Mouse (Mus musculus): ENCODE results near the gene Fam227a.
"Not testable (repeated sequence)": the region's sequence is repeated elsewhere in the genome, so short reads cannot be mapped to it uniquely, and the experiment has no call there.

Gene Fam227a

GRCm38 (mm10) chr15:79684616-79685015 is 25.9 kb upstream of the Fam227a start:
- DNase-seq (ENCODE audit: low spot score in 2 of 2) = no peak

DNA sequence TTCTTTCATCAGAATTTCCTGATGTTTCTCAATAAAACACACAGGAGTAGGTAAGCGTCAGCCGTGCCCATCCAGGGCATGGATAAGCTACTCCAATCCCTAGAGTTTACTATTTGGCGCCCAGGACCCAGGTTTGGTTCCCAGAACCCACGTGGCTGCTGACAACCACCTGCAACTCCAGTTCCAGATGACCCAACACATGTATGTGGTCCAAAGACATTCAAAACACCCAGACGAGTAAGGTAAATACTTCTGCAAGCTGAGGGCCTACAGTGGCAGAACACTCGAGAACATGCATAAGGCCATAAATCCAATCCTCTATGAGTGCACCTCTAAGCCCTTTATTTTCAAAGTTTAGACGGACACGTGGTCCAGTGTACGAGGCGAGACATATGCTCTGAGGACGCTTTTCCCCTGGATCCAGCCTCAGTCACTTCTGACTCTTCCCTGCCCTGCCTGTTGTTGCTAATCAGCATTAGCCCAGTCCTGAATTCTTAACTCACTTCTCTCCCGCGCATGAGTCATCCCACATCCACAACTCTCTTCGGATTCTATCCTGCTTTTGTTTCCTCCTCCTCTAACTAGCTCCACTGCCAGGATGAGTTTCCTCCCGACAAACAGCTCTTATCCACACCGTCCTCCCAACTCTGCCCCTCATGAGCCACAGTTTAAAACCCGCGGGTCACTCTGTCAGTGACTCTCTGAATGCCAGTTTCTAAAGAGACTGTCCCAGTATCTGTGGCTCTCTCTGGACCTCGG is 25.1 kb upstream of the Fam227a start:
- no peak for DNase-seq (ENCODE audit: low spot score in 2 of 2)

DNA sequence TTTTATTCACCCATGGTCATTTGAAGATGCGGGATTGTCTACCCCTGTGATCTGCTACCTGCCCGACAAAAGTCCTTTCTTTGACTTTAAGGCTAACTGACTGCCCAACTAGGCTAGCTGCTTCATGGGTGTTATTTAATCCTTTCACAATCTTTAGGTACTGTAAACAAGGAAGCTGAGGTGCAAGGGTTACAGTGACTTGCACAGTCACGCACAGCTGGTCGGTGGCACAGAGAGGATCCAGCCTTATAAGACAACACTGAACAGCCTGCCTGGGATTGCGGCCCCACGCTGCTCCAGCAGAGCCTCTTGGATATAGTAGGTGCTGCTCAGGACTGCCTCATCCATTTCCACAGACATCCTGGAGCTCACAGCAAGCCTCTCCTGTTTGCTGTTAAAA is 24.4 kb upstream of the Fam227a start:
- no peak for DNase-seq (ENCODE audit: low spot score in 2 of 2)

GRCm38 (mm10) chr15:79681973-79682372 is 23.2 kb upstream of the Fam227a start:
- DNase-seq (ENCODE audit: low spot score in 2 of 2) = no peak

DNA sequence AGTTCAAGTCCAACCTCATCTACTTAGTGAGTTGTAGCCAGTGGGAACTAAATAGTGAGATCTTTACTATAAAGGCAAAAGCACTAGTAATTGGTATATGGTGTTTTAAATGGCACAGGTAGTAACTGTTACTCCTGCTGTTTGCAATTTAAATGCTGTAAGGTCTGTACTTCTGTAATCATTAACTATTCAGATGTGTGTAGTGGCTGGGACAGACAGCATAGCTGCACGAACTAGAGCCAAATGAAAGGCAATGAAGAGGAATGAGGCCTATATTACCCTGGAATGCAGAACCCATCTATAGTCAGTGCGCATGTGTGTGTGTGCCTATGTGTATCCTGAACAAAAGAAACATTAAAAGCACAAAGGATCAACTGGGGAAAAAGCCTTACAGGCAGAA is 19.2 kb upstream of the Fam227a start:
- DNase-seq (ENCODE audit: low spot score in 2 of 2) = no peak

DNA sequence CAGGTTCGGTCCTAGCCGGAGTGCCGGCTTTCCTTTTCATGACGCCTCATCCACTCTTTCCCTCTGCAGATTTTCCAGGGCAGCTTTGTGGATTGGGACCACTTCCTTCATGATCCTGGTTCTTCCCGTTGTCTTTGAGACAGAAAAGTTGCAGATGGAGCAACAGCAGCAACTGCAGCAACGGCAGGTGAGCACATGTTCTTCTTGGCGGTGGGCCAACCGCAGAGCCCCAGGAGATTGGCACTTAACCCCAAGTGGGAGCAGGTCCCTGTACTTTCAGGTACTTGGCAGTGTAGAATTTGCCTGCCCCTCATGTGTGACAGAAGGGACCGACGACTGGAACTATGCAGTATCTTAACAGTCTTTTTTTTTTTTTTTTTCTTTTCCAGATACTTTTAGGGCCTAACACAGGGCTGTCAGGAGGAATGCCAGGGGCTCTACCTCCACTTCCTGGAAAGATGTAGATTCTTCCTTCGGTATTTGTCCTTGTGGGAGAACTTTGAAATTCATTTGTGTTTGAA is 13.1 kb upstream of the Fam227a start:
- DNase-seq (ENCODE audit: low spot score in 2 of 2) = not testable (repeated sequence)

DNA sequence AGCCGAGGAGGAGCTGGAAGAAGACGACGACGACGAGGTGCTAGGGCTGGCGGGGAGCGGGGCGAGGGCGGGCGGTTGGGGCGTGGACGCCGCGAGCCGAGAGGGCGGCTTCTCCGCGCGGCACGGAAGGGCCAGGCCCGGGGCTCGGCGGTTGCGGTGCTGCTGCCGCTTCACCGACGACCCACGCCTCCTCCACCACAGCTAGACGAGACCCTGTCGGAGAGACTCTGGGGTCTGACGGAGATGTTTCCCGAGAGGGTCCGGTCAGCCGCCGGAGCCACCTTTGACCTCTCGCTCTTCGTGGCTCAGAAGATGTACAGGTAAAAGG is 12.2 kb upstream of the Fam227a start:
- DNase-seq (ENCODE audit: low spot score in 2 of 2) = peak in 1 of 2 experiments; percentile 14

DNA sequence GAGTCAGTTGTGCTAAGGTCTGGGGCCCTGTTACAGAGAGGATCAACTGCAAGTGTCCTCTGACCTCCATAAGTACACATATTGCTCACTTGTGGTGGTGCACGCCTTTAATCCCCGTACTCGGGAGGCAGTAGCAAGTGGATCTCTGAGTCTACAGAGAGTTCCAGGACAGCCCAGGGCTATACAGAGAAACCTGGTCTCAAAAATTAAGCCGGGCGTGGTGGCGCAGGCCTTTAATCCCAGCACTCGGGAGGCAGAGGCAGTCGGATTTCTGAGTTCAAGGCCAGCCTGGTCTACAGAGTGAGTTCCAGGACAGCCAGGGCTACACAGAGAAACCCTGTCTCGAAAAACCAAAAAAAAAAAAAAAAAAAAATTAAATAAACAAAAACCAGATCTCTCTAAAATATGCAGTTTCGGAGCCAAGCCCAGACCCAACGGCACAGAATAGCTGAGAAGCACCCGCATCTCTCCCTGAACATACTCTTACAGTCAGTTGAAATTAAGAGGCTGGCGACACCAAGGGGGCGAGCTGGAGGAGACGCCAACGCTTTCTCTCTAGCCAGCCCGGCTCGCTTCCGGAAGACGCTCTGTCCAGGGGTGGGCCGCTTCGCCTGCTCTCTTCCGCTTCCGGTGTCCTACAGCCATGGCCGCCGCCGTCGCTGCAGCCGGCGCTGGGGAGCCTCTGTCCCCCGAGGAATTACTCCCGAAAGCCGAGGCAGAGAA is 11.7 kb upstream of the Fam227a start, which contains the start of gene Tomm22:
Tomm22 (plus strand) TSS at position 613 of the 723 bp plus-strand sequence.
- DNase-seq (ENCODE audit: low spot score in 2 of 2) = peak; percentile 79 to 88

GRCm38 (mm10) chr15:79669195-79669594 is 10.4 kb upstream of the Fam227a start:
- no peak for DNase-seq (ENCODE audit: low spot score in 2 of 2)

DNA sequence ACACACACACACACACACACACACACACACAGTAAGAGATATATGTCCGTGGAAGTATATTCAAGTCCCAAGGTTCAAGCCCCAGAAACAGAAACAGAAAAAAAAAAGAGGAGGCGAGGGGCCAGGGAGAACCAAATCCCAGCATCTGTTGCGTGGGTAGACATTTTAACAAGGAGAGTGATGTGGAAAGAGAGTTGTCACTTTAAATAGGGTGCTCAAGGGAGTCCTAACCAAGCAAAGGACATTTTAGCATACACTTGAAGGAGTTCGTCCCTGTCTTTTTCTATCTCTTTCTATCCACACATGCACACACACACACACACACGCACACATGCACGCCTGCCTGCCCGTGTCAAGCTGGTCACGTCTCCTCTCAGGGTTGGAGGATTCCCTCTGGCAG is 5.9 kb upstream of the Fam227a start:
- no peak for DNase-seq (ENCODE audit: low spot score in 2 of 2)

DNA sequence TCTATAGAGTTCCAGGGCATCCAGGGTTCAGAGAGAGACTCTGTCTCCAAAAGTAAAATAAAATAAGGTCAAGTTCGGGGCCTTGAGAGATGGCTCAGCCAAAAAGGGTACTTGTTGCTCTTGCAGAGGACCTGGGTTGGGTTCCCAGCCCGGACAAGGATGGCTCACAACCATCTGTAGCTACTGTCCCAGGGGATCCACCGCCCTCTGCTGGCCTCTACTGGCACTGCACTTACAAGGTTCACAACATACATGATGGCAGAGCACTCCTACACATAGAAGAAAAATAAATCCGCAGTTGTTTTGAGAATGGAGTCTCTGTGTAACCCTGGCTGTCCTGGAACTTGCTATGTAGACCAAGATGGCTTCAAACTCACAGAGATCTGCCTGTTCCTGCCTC is 3.1 kb upstream of the Fam227a start:
- DNase-seq (ENCODE audit: low spot score in 2 of 2) = peak in 1 of 2 experiments; percentile 57

DNA sequence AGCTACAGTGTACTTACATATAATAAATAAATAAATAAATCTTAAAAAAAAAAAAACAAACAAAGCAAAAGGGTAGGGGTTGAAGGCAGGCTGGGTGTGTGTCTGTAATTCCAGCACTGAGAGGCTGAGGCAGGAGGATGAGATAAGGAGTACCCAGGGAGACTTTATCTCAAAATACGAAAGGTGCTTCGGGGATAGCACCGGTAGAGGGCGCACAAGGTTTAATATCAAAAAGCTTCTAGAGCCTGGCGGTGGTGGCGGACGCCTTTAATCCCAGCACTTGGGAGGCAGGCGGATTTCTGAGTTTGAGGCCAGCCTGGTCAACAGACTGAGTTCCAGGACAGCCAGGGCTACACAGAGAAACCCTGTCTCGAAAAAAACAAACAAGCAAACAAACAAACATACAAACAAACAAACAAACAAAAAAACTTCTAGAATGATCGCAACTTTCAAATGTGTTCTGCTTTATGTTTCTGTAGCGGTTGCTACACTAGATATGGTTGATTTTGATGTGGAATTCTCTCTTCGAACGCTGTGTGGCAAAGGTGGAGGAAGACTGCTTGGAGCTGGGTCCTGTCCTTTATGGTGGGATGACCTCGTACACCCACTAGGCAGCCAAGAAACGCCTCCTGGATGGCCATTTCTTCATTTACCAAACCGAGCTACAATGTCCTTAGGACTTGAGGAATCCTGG is 772 bp downstream of the Fam227a start:
- DNase-seq (ENCODE audit: low spot score in 2 of 2) = peak; percentile 71 to 89

DNA sequence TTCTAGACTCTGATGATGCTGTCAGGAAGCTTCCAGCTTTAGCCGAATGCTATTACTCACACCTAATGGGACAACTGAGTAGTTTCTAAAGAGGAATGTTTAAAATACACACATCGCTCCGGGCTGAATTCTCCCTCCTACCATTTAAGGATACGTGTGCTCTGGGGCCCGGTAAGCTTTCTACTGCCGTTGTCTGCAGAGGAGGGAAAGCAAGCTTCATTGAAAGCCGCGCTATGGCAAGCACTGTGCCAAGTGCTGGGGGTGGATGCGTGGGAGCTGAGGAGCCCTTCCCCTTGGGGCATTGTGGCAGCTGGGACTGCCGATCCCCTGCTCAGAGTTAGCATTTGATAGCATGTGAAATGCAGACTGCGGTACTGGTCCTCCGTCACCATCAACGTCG is 2.3 kb downstream of the Fam227a start:
- no peak for DNase-seq (ENCODE audit: low spot score in 2 of 2)

DNA sequence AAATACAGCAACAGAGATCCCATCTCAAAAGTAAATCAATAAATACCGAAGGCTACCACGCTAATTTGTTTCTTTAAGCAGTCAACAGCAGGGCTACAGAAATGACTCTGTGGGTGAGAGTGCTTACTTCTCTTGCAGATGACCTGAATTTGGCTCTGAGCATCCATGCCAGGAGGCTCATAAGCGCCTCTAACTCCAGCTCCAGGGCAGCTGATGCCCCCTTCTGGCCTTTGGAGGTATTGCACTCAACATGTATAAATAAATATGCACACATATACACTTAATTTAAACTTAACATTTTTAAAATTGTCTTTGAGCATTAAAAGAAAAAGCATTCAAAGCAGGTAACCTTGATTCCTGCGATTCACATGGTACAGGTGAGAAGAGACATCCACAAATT is 7.3 kb downstream of the Fam227a start:
- DNase-seq (ENCODE audit: low spot score in 2 of 2) = peak in 1 of 2 experiments; percentile 26

DNA sequence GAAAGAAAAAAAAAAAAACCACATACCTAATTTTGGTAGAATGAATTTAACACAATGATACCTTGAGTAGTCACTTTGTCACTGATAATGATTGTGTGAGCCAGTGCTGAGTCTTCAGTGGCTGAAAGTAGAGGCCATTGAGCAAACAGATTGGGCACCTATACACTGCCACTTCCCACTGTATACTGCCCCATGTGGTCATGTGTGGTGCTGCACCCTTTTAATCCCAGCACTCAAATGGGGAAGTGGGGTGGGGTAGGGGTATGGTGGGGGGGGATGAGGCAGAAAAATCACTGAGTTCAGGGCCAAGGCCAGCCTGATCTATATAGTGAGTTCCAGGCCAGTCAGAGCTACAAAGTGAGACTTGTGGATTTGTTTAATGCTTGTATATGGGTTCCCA is 8.2 kb downstream of the Fam227a start:
- peak in 1 of 2 experiments; percentile 60 for DNase-seq (ENCODE audit: low spot score in 2 of 2)

DNA sequence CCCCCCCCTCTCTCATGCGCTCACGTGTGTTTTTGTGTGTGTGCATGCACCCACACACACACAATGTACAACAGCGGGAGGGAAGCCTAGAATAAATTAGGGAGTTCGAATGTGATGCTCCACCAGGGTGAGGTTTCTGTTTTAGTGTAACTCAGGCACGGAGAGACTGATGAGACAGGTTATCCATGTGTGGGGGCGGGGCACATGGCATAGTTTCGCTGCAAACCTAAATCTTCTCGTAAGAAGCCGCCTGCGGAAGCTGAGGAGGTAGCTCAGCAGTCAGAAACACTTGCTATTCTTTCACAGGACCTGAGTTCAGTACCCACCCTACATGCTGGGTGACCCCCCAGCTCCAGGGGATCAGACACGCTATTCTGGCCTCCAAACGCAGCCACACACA is 10.6 kb downstream of the Fam227a start:
- no peak for DNase-seq (ENCODE audit: low spot score in 2 of 2)

GRCm38 (mm10) chr15:79645483-79645882 is 13.3 kb downstream of the Fam227a start:
- DNase-seq (ENCODE audit: low spot score in 2 of 2) = no peak

GRCm38 (mm10) chr15:79641135-79641817 is 17.5 kb downstream of the Fam227a start:
- DNase-seq (ENCODE audit: low spot score in 2 of 2) = no peak

- no peak for DNase-seq (ENCODE audit: low spot score in 2 of 2)
These were observed 28.3 kb downstream of the Fam227a start for GRCm38 (mm10) chr15:79630471-79630870.

DNA sequence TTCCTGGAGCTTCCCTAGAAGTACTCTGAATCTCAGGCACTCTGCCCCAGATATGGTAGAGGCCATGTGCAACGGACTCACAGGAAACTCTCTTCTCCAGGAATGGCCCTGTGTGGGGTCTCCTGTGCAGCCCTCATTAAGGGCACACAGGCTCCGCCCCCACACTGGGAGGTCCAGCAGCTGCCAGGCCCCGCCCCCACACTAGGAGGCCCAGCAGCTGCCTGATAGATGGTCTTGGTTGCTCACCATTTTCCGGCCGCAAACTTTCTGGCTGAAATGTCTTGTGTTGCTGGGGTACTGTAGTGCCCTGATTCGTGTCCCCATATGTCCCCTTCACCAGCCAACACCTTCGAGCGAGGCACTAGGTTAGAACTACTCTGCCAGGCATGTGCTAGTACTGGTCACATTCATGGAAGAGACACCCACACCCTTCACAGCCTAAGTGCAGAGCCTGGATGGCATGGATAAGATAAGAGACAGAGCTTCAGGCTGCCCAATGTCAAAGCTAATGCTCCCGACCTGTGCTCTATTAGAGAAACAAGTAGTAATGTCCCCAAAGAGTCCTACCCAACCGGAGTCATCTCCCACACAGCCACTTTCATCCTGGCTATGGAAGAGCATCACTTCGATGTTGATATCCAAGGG is 38.9 kb downstream of the Fam227a start:
- no peak for DNase-seq (ENCODE audit: low spot score in 2 of 2)

GRCm38 (mm10) chr15:79618456-79618855 is 40.3 kb downstream of the Fam227a start:
- DNase-seq (ENCODE audit: low spot score in 2 of 2) = no peak

Data from thymus, postnatal 10 days (tissue).